Mouse (Mus musculus): ENCODE measurements around the gene Slc25a19.

GRCm38 (mm10) chr11:115646439-115646838, 18.3 kb upstream of the Slc25a19 start:
- TF ChIP-seq CTCF (conservative IDR thresholded peaks at IDR 0.05; ENCODE audit: insufficient read depth, insufficient read length, low read depth, low read length), result no peak
- no peak for TF ChIP-seq POLR2A (IDR thresholded peaks at IDR 0.05; ENCODE audit: low read depth, low read length)

Data from kidney, adult 2 months (tissue).